Mouse (Mus musculus) liver, adult 2 months (tissue): ENCODE data around the gene Aup1.
A peak's percentile ranks its signal among the peaks of the same experiment; 100 is the strongest.

Source experiments
- CTCF ChIP-seq: fragments of 200-500 bp; IDR thresholded peaks from 2 replicates; pipeline ENCODE4 v1.5.1; 2011; ENCODE audit warnings: low read depth, low read length, control low read depth
- POLR2A ChIP-seq: fragments of 200-500 bp; IDR thresholded peaks from 2 replicates; pipeline ENCODE4 v1.6.1; 2011; ENCODE audit warnings: low read length, control low read depth; ENCODE audit not compliant: insufficient read depth; ENCODE audit errors: extremely low read depth

DNA sequence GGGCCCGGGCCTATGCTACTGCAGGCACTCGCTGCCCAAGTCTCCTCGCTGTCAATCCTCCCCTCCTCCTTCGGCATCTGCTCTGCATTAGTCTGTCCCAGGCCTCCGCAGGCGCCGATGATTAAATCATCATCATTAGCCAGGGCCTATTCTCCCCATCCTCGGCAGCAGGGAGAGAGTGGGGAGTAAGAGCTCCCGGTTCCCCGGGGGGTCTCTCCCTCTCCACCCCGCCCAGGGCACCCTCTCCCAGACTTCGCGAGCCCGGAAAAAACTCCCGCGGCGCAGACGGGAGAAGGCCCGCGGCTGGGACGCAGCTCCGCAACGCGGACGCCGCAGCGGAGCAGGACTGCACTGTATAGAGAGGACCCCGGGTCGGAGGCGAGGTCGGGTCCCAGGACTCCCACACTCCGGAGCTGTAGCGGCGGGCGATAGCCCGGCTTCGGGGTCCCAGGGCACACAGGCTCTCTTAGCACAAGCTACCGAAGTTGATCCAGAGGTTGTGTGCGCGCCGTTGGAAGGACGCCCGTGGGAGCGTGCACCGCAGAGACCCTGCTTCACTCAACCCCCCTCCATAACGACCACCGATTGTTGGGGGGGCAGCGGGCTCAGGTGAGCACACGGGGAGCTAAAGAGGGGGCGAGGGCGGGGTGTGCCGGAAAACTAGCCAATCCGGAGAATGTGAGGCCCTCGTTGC is 23.5 kb downstream of the Aup1 start, which contains the start of gene Pcgf1:
- TF ChIP-seq CTCF, result no peak
- 0 out of 2 replicates have a peak, but pooled peaks have one; percentile 34 for TF ChIP-seq POLR2A
